Mouse (Mus musculus): ENCODE data around the gene Gm5483.
"Not testable (repeated sequence)": the region's sequence is repeated elsewhere in the genome, so short reads cannot be mapped to it uniquely, and the experiment has no call there.

Gene Gm5483

DNA sequence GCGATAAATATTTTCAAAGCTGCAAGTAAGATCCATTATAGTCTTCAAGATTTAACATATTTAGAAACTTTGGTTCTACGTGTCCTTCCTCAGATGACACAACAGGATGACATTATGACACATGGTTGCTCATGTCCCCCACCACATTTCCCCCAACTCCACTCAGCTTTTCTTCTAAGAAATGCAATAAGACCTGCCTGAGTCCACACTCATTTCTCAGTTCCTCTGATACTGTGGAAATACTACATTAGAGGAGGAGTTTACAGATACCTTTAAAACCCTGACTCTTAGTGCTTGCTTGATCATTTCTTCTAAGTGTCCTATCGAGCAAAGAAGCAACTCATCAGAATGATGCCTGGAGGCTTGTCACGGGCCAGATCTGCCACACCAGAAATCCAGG is at the start of gene Gm5483:
Gm5483 (plus strand) TSS at position 301 of the 400 bp plus-strand sequence.
- DNase-seq, result not testable (repeated sequence)

DNA sequence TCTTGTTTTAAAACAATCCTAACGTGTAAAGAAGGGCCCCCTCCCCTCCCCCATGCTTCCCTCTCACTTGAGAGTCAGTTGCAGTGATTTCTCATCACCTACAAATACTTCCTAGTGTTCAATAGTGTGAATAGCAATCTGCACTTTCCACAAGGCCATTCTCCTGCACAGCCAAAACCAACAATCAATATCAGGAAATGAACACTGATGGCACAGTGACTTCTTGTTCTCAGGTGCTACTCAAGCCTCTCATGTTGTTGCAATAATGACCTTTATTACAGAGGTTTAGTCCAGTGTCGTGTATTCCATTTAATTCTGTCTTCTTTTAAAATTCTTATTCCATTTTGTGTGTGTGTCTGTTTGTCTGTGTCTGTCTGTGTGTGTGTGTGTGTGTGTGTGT is 45.8 kb upstream of the Gm5483 start:
- no peak for DNase-seq

- no peak for DNase-seq
Measured at GRCm38 (mm10) chr16:36156402-36156975, 27.5 kb upstream of the Gm5483 start, which contains the start of gene Stfa2l1. Gene Stfa2l1 (plus strand): TSS chr16:36156811.

GRCm38 (mm10) chr16:36167841-36168240 is 16.2 kb upstream of the Gm5483 start:
- not testable (repeated sequence) for DNase-seq

GRCm38 (mm10) chr16:36176108-36176507 is 7.9 kb upstream of the Gm5483 start:
- no peak for DNase-seq

- no peak for DNase-seq
Measured at GRCm38 (mm10) chr16:36179910-36180309, 4.1 kb upstream of the Gm5483 start.

GRCm38 (mm10) chr16:36199226-36199625 is 15.2 kb downstream of the Gm5483 start:
- DNase-seq, result no peak

DNA sequence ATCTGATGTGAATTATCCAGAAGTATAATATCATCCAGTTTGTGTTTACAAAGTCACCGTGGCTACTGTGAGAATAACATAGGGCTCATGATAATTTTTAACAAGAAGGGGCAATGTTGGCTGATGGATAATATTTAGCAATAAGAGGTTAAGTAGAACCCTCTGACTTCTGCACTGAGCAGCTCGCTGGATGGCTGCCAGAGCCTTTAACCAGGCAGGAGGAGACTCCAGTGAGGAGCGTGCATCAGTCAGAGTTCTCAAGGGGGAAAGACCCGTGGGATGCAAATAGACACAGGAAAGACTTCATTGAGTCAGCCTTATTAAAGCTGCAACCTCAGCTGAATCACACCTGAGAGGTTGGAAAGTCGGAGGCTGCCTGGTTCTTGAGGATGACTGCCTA is 19.8 kb downstream of the Gm5483 start:
- no peak for DNase-seq

GRCm38 (mm10) chr16:36205684-36206083 is 21.7 kb downstream of the Gm5483 start:
- DNase-seq, result not testable (repeated sequence)

DNA sequence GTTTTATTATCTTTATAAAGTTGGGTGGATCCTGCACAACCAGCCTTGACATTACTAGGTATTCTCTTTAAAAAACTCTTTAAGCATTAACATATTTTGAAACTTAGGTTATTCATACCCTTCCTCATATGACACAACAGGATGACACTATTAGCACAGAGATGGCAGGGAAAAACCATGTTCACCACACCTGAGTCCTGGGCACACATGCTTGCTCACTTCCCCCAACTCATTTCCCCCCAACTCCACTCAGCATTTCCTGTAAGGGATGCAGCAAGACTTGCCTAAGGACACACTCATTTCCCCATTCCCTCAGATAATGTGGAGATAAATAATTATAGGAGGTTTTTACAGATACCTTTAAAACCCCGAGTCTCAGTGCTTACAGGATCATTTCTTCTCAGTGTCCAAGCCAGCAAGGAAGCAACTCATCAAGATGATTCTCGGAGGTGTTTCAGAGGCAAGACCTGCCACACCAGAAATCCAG is 26.0 kb downstream of the Gm5483 start, which contains the start of gene Gm5416:
Gm5416 (plus strand) TSS at position 437 of the 487 bp plus-strand sequence.
- DNase-seq, result no peak

DNA sequence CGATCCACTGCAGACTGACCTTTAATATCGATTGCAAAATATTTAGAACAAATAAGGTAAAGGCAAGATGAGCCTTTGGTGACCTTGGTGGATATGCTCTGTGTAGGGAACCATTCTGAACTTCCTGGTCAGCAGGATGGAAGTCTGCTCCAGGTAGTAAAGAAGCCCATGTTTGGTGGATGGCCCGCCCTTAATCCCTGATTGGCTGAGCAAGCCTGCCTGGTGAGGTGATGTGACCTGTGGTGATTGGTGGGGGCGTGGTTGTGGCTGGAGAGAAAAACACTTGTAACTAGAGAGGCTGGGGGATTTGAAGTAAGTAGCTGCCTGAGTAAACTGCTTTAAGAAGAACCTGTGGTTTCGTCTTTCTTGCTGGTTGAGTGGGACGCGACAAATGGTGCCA is 37.2 kb downstream of the Gm5483 start, which contains the start of gene 2010005H15Rik:
2010005H15Rik (plus strand) TSS at position 301 of the 400 bp plus-strand sequence.
- DNase-seq, result not testable (repeated sequence)

All from liver (tissue).